Mouse (Mus musculus): ENCODE results near the gene Nfe2. TPM values are rescaled to one million over a fixed set of nuclear protein-coding genes. Genes with fewer than 3 reads are reported as not detected.

Nfe2 gene
- polyA plus RNA-seq, 2 experiments = 175 to 178 TPM

DNA sequence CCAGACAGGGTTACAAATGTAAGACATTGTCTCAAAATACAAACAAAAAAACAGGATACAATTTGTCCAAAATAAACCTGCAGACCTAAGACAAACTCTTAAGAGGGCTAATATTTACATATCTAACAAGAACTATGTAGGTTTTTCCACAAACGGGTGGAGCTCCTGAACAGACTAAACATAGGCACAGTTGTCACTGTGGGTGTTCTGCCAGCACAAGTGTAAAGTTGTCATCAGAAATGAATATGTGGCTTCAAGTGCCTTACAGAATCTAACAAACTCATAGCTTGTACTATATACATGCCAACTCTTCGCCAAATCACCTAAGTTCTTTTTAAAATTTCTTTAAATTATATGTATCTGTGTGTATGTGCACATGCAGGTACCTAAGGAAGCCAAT lies 25.1 kb downstream of the Nfe2 start:
- no peaks in the 10 kb centered on the region for H3K9me3 ChIP-seq (ENCODE audit: control insufficient read depth, low read length)
- no peak overlapping the region for H3K9ac ChIP-seq (replicated peaks)
- DNase-seq (ENCODE audit: low read depth in 3 of 3, low spot score in 3 of 3) (no peak), ATAC-seq (ENCODE audit: insufficient read depth) (no peak)
- H3K4me2 ChIP-seq (ENCODE audit: low read depth) = no peak overlapping the region
- no peaks in the 10 kb centered on the region for H3K27me3 ChIP-seq (ENCODE audit: control insufficient read depth, insufficient read depth, low read length)
- whole genome bisulfite sequencing (ENCODE audit: insufficient replicate concordance) = 72% methylated on average over 2 of the region's 2 CpGs
- peaks cover 0 to 7% of the 10 kb centered on the region in 2 experiments; a peak in 3 of 4 replicates for H3K4me1 ChIP-seq (replicated peaks; ENCODE audit: control insufficient read depth in 2 of 2, insufficient read depth in 2 of 2, low read length in 1 of 2)
- H3K36me3 ChIP-seq (replicated peaks; ENCODE audit: control insufficient read depth, insufficient read depth, low read depth) = peaks cover 22% of the 10 kb centered on the region
- no peak for TF ChIP-seq CTCF (IDR thresholded peaks at IDR 0.05; ENCODE audit: low read depth)
- TF ChIP-seq EP300 (IDR thresholded peaks at IDR 0.05; ENCODE audit: low read depth) = no peak
- no peak overlapping the region for H3K27ac ChIP-seq
- H3K4me3 ChIP-seq (ENCODE audit: insufficient read depth in 1 of 2, low read depth in 2 of 2, low read length in 2 of 2) = no peak overlapping the region

DNA sequence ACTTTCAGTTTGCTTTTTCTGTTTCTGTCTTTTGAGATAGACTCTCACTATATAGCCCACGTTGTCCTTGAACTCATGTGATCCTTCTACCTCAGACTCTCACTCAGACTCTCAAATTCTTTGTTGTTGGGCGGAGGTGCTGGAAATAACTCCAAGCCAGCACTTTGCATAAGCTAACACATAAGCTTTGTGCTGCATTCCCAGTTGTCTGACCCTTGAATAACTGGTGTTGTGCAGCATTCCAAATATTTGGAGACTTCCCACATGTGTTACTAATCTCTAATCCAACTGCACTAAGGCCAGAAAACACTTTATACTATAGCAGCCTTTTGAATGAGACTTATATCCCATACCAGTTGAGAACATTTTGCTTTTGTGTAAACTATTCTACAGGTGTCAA lies 29.3 kb downstream of the Nfe2 start:
- TF ChIP-seq CTCF (IDR thresholded peaks at IDR 0.05; ENCODE audit: low read depth) = no peak
- TF ChIP-seq EP300 (IDR thresholded peaks at IDR 0.05; ENCODE audit: low read depth) = no peak

DNA sequence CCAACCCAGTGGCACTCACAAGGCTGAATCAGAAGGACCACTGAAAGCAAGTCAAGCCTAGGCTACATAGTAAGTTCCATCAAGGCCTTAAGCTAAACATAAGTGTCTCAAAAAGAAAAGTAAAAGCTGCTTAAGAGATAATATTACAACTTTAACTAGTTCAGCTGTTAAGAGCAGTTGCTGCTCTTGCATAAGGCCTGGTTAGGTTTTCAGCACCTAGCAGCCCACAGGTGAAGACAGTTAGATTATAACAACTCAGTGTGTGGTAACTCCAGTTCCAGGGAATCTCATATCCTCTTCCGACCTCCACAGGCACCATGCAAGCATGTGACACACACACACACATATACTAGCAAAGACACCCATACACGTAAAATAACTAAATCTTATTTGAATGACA lies 30.6 kb downstream of the Nfe2 start:
- H3K4me3 ChIP-seq (ENCODE audit: insufficient read depth in 1 of 2, low read depth in 2 of 2, low read length in 2 of 2) = no peak overlapping the region
- no peak overlapping the region for H3K27ac ChIP-seq
- no peaks in the 10 kb centered on the region for H3K9me3 ChIP-seq (ENCODE audit: control insufficient read depth, low read length)
- no peaks in the 10 kb centered on the region for H3K27me3 ChIP-seq (ENCODE audit: control insufficient read depth, insufficient read depth, low read length)
- no peak for TF ChIP-seq CTCF (IDR thresholded peaks at IDR 0.05; ENCODE audit: low read depth)
- no peak for TF ChIP-seq EP300 (IDR thresholded peaks at IDR 0.05; ENCODE audit: low read depth)
- no peak overlapping the region for H3K9ac ChIP-seq (replicated peaks)
- ATAC-seq (ENCODE audit: insufficient read depth) (no peak), DNase-seq (ENCODE audit: low read depth in 3 of 3, low spot score in 3 of 3) (no peak)
- H3K4me1 ChIP-seq (replicated peaks; ENCODE audit: control insufficient read depth in 2 of 2, insufficient read depth in 2 of 2, low read length in 1 of 2) = peaks cover 0 to 2% of the 10 kb centered on the region in 2 experiments; a peak in 1 of 4 replicates
- peaks cover 6% of the 10 kb centered on the region for H3K36me3 ChIP-seq (replicated peaks; ENCODE audit: control insufficient read depth, insufficient read depth, low read depth)
- 72% methylated on average over 2 of the region's 2 CpGs for WGBS (ENCODE audit: insufficient replicate concordance)
- H3K4me2 ChIP-seq (ENCODE audit: low read depth) = no peak overlapping the region

More for the DNA sequence above, 29.3 kb downstream of the Nfe2 start:
- H3K27ac ChIP-seq = no peak overlapping the region
- H3K36me3 ChIP-seq (replicated peaks; ENCODE audit: control insufficient read depth, insufficient read depth, low read depth) = peaks cover 7% of the 10 kb centered on the region
- no peak for DNase-seq (ENCODE audit: low read depth in 3 of 3, low spot score in 3 of 3)
- H3K4me1 ChIP-seq (replicated peaks; ENCODE audit: control insufficient read depth in 2 of 2, insufficient read depth in 2 of 2, low read length in 1 of 2) = peaks cover 0 to 2% of the 10 kb centered on the region in 2 experiments; a peak in 1 of 4 replicates
- no peaks in the 10 kb centered on the region for H3K27me3 ChIP-seq (ENCODE audit: control insufficient read depth, insufficient read depth, low read length)
- no peaks in the 10 kb centered on the region for H3K9me3 ChIP-seq (ENCODE audit: control insufficient read depth, low read length)
- H3K4me3 ChIP-seq (ENCODE audit: insufficient read depth in 1 of 2, low read depth in 2 of 2, low read length in 2 of 2) = no peak overlapping the region
- H3K4me2 ChIP-seq (ENCODE audit: low read depth) = no peak overlapping the region
- ATAC-seq (ENCODE audit: insufficient read depth) = no peak
- no peak overlapping the region for H3K9ac ChIP-seq (replicated peaks)
- WGBS (ENCODE audit: insufficient replicate concordance) = 74% methylated on average over 2 of the region's 2 CpGs

DNA sequence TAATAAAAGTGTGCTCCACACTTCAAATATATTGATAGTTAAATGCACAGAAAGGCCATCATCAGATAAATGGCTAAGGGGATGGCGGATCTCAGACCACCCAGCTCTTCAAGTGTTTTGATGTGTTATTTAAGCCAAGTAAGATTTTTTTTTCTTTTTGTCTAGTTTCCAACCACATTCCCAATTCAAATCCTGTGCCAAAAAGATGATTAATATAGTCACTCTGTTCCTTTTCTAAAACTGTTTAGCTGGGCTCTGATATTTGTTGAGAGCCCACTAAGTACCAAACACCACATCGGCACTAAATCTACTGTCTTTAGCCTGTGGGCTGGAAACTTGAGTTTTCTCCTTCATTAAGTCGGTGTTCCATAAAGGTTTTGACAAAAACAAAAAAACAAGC lies 31.2 kb downstream of the Nfe2 start:
- Histone ChIP-seq H3K9ac (replicated peaks) (no peak overlapping the region), H3K27ac (no peak overlapping the region), H3K27me3 (ENCODE audit: control insufficient read depth, insufficient read depth, low read length) (no peaks in the 10 kb centered on the region), H3K36me3 (replicated peaks; ENCODE audit: control insufficient read depth, insufficient read depth, low read depth) (peaks cover 3% of the 10 kb centered on the region), H3K4me1 (replicated peaks; ENCODE audit: control insufficient read depth in 2 of 2, insufficient read depth in 2 of 2, low read length in 1 of 2) (peaks cover 0 to 2% of the 10 kb centered on the region in 2 experiments; a peak in 1 of 4 replicates), H3K4me2 (ENCODE audit: low read depth) (no peak overlapping the region), H3K9me3 (ENCODE audit: control insufficient read depth, low read length) (no peaks in the 10 kb centered on the region), H3K4me3 (ENCODE audit: insufficient read depth in 1 of 2, low read depth in 2 of 2, low read length in 2 of 2) (no peak overlapping the region)
- DNase-seq (ENCODE audit: low read depth in 3 of 3, low spot score in 3 of 3) = no peak
- TF ChIP-seq EP300 (IDR thresholded peaks at IDR 0.05; ENCODE audit: low read depth) = no peak
- WGBS (ENCODE audit: insufficient replicate concordance) = 86% methylated on average over 3 of the region's 3 CpGs
- no peak for ATAC-seq (ENCODE audit: insufficient read depth)

DNA sequence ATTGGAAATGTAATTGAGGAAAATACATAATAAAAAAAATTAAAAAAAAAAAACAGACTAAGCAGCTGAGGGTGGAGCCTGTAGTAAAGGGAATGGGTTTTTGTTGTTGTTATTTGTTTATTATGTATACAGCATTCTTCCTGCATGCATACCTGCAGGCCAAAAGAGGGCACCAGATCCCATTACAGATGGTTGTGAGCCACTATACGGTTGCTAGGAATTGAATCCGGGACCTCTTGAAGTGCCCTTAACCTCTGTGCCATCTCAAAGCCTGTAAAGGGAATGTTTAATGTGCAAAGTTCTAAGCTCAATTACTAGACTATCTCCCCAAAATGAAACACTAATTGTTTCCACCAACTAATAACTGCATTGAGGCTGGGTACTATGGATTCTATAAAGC lies 34.0 kb downstream of the Nfe2 start:
- WGBS (ENCODE audit: insufficient replicate concordance) = 86% methylated on average over 2 of the region's 2 CpGs
- Histone ChIP-seq H3K27ac (no peak overlapping the region), H3K9ac (replicated peaks) (no peak overlapping the region), H3K4me2 (ENCODE audit: low read depth) (no peak overlapping the region), H3K4me3 (ENCODE audit: insufficient read depth in 1 of 2, low read depth in 2 of 2, low read length in 2 of 2) (no peak overlapping the region), H3K27me3 (ENCODE audit: control insufficient read depth, insufficient read depth, low read length) (no peaks in the 10 kb centered on the region), H3K36me3 (replicated peaks; ENCODE audit: control insufficient read depth, insufficient read depth, low read depth) (peaks cover 11% of the 10 kb centered on the region), H3K9me3 (ENCODE audit: control insufficient read depth, low read length) (no peaks in the 10 kb centered on the region), H3K4me1 (replicated peaks; ENCODE audit: control insufficient read depth in 2 of 2, insufficient read depth in 2 of 2, low read length in 1 of 2) (peaks cover 4 to 6% of the 10 kb centered on the region in 2 experiments; a peak in 3 of 4 replicates)
- ATAC-seq (ENCODE audit: insufficient read depth) = no peak
- TF ChIP-seq CTCF (IDR thresholded peaks at IDR 0.05; ENCODE audit: low read depth) (peak; percentile 45; the same call in 1 of the 2 replicates), EP300 (IDR thresholded peaks at IDR 0.05; ENCODE audit: low read depth) (no peak)
- no peak for DNase-seq (ENCODE audit: low read depth in 3 of 3, low spot score in 3 of 3)

Data from liver, embryonic 14.5 days (tissue).